Mouse (Mus musculus): ENCODE results near the gene Ttc19. TPM values are rescaled to one million over a fixed set of nuclear protein-coding genes. Genes with fewer than 3 reads are reported as not detected.

Ttc19 gene
- polyA plus RNA-seq, 1 experiment from 2014 or later = 13.4 TPM

DNA sequence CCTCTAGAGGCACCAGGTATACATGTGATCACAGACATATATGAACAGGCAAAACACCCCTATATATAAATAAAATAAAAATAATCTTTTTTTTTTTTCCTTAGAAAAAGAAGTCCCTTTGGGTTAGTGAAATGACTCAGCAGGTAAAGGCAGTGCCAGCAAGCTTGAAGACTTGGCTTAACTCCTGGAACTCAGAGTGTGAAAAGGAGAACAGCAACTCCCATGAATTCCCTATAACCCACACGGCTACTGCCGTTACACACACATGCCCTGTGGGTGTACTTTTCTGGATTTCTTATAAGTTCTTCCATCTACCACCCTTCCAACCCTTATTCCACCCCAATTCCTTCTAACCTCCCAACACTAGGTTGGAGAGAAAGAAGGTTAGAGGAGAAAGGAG lies 24.6 kb downstream of the Ttc19 start:
- WGBS = 95% methylated on average over 2 of the region's 2 CpGs
- no peaks in the 10 kb centered on the region for H3K27me3 ChIP-seq (ENCODE audit: control insufficient read depth, insufficient read depth, low read length)
- no peaks in the 10 kb centered on the region for H3K36me3 ChIP-seq (ENCODE audit: control insufficient read depth, insufficient read depth, low read length)
- H3K4me2 ChIP-seq = no peak overlapping the region
- H3K9ac ChIP-seq (ENCODE audit: low read length) = no peak overlapping the region
- no peak overlapping the region for H3K27ac ChIP-seq (ENCODE audit: low read depth, low read length)
- no peak for DNase-seq (ENCODE audit: low spot score, missing footprints)
- no peak for ATAC-seq (ENCODE audit: low FRiP score)
- no peaks in the 10 kb centered on the region for H3K4me1 ChIP-seq (ENCODE audit: control insufficient read depth, insufficient read depth, low read length)
- H3K9me3 ChIP-seq (ENCODE audit: control insufficient read depth, low read length) = no peaks in the 10 kb centered on the region
- no peak overlapping the region for H3K4me3 ChIP-seq (ENCODE audit: low read depth, low read length)

GRCm38 (mm10) chr11:62309296-62309695 lies 28.0 kb downstream of the Ttc19 start:
- WGBS = 91% methylated on average over 2 of the region's 2 CpGs
- Histone ChIP-seq H3K27ac (ENCODE audit: low read depth, low read length) (no peak overlapping the region), H3K4me2 (no peak overlapping the region), H3K9ac (ENCODE audit: low read length) (no peak overlapping the region), H3K4me1 (ENCODE audit: control insufficient read depth, insufficient read depth, low read length) (no peaks in the 10 kb centered on the region), H3K9me3 (ENCODE audit: control insufficient read depth, low read length) (no peaks in the 10 kb centered on the region), H3K4me3 (ENCODE audit: low read depth, low read length) (no peak overlapping the region), H3K27me3 (ENCODE audit: control insufficient read depth, insufficient read depth, low read length) (no peaks in the 10 kb centered on the region), H3K36me3 (ENCODE audit: control insufficient read depth, insufficient read depth, low read length) (0 out of 2 replicates have a peak, but pooled peaks cover 6% of the 10 kb centered on the region)
- ATAC-seq (ENCODE audit: low FRiP score) (no peak), DNase-seq (ENCODE audit: low spot score, missing footprints) (no peak)

- no peaks in the 10 kb centered on the region for H3K9me3 ChIP-seq (ENCODE audit: control insufficient read depth, low read length)
- H3K36me3 ChIP-seq (ENCODE audit: control insufficient read depth, insufficient read depth, low read length) = peaks cover 18% of the 10 kb centered on the region
- no peaks in the 10 kb centered on the region for H3K4me1 ChIP-seq (ENCODE audit: control insufficient read depth, insufficient read depth, low read length)
- H3K4me3 ChIP-seq (ENCODE audit: low read depth, low read length) = no peak overlapping the region
- ATAC-seq (ENCODE audit: low FRiP score) (no peak), DNase-seq (ENCODE audit: low spot score, missing footprints) (no peak)
- no peak overlapping the region for H3K9ac ChIP-seq (ENCODE audit: low read length)
- H3K27ac ChIP-seq (ENCODE audit: low read depth, low read length) = no peak overlapping the region
- 96% methylated on average over 5 of the region's 5 CpGs for WGBS
- H3K27me3 ChIP-seq (ENCODE audit: control insufficient read depth, insufficient read depth, low read length) = no peaks in the 10 kb centered on the region
- no peak overlapping the region for H3K4me2 ChIP-seq
These were observed 33.7 kb downstream of the Ttc19 start for GRCm38 (mm10) chr11:62314984-62315383.

GRCm38 (mm10) chr11:62317746-62318145 lies 36.5 kb downstream of the Ttc19 start:
- no peak overlapping the region for H3K27ac ChIP-seq (ENCODE audit: low read depth, low read length)
- DNase-seq (ENCODE audit: low spot score, missing footprints) = no peak
- H3K36me3 ChIP-seq (ENCODE audit: control insufficient read depth, insufficient read depth, low read length) = peaks cover 21% of the 10 kb centered on the region
- no peak overlapping the region for H3K4me3 ChIP-seq (ENCODE audit: low read depth, low read length)
- no peaks in the 10 kb centered on the region for H3K9me3 ChIP-seq (ENCODE audit: control insufficient read depth, low read length)
- WGBS = 89% methylated on average over 11 of the region's 11 CpGs
- H3K27me3 ChIP-seq (ENCODE audit: control insufficient read depth, insufficient read depth, low read length) = no peaks in the 10 kb centered on the region
- ATAC-seq (ENCODE audit: low FRiP score) = no peak
- no peak overlapping the region for H3K4me2 ChIP-seq
- H3K9ac ChIP-seq (ENCODE audit: low read length) = no peak overlapping the region
- H3K4me1 ChIP-seq (ENCODE audit: control insufficient read depth, insufficient read depth, low read length) = no peaks in the 10 kb centered on the region

GRCm38 (mm10) chr11:62320097-62320496 lies 38.8 kb downstream of the Ttc19 start:
- ATAC-seq (ENCODE audit: low FRiP score) = no peak
- Histone ChIP-seq H3K36me3 (ENCODE audit: control insufficient read depth, insufficient read depth, low read length) (peaks cover 23% of the 10 kb centered on the region), H3K9me3 (ENCODE audit: control insufficient read depth, low read length) (no peaks in the 10 kb centered on the region), H3K4me1 (ENCODE audit: control insufficient read depth, insufficient read depth, low read length) (no peaks in the 10 kb centered on the region), H3K9ac (ENCODE audit: low read length) (no peak overlapping the region), H3K4me2 (no peak overlapping the region), H3K27me3 (ENCODE audit: control insufficient read depth, insufficient read depth, low read length) (no peaks in the 10 kb centered on the region), H3K27ac (ENCODE audit: low read depth, low read length) (no peak overlapping the region), H3K4me3 (ENCODE audit: low read depth, low read length) (no peak overlapping the region)
- no peak for DNase-seq (ENCODE audit: low spot score, missing footprints)
- WGBS = 95% methylated on average over 3 of the region's 3 CpGs

GRCm38 (mm10) chr11:62323659-62324058 lies 42.4 kb downstream of the Ttc19 start:
- no peak for DNase-seq (ENCODE audit: low spot score, missing footprints)
- Histone ChIP-seq H3K4me3 (ENCODE audit: low read depth, low read length) (no peak overlapping the region), H3K4me2 (no peak overlapping the region), H3K9me3 (ENCODE audit: control insufficient read depth, low read length) (no peaks in the 10 kb centered on the region), H3K4me1 (ENCODE audit: control insufficient read depth, insufficient read depth, low read length) (no peaks in the 10 kb centered on the region), H3K27me3 (ENCODE audit: control insufficient read depth, insufficient read depth, low read length) (no peaks in the 10 kb centered on the region), H3K9ac (ENCODE audit: low read length) (no peak overlapping the region), H3K36me3 (ENCODE audit: control insufficient read depth, insufficient read depth, low read length) (peaks cover 22% of the 10 kb centered on the region), H3K27ac (ENCODE audit: low read depth, low read length) (no peak overlapping the region)
- WGBS = 93% methylated on average over 3 of the region's 3 CpGs
- no peak for ATAC-seq (ENCODE audit: low FRiP score)

DNA sequence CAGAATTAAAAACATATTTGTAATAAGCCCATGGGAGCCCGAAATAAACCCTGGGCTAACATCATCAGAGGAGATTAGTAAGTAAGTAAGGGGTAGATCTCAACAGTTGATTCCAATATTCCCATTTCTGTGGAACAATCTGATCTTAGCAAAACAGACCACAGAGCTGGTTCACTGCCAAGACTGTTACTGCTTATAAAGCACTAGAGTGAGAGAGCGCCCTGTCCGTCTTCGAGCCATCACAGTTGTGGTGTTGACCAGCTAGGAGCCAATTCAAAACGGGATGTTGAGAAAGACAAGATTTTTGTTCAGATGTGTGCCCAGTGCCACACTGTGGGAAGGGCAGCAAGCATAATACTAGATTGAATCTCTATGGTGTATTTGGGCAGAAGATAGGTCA lies 49.9 kb downstream of the Ttc19 start:
- H3K4me1 ChIP-seq (ENCODE audit: control insufficient read depth, insufficient read depth, low read length) = no peaks in the 10 kb centered on the region
- H3K9ac ChIP-seq (ENCODE audit: low read length) = no peak overlapping the region
- H3K27ac ChIP-seq (ENCODE audit: low read depth, low read length) = no peak overlapping the region
- no peak overlapping the region for H3K4me3 ChIP-seq (ENCODE audit: low read depth, low read length)
- ATAC-seq (ENCODE audit: low FRiP score) (no peak), DNase-seq (ENCODE audit: low spot score, missing footprints) (no peak)
- peaks cover 29% of the 10 kb centered on the region; the same call in 1 of the 2 replicates for H3K36me3 ChIP-seq (ENCODE audit: control insufficient read depth, insufficient read depth, low read length)
- no peak overlapping the region for H3K4me2 ChIP-seq
- no peaks in the 10 kb centered on the region for H3K27me3 ChIP-seq (ENCODE audit: control insufficient read depth, insufficient read depth, low read length)
- WGBS = 94% methylated on average over 5 of the region's 5 CpGs
- no peaks in the 10 kb centered on the region for H3K9me3 ChIP-seq (ENCODE audit: control insufficient read depth, low read length)

DNA sequence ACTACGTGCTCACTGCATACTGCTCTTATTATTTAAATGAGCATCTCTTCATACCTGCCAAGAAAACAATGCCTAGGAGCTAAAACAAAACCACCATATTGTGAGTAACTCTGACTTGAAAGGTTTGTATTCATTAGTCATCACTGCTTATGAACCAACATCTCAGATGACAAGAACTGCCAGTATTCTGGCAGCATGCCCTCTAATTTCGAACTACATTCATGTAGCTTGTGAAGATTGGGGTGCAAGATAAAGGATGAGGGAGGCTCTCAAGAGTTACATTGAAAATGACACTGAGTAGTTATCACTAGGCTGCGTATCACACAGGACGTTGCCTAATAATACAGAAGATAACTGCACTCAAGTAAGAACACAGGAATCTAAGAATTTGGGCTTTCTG lies 51.0 kb downstream of the Ttc19 start:
- 94% methylated on average over 4 of the region's 4 CpGs for WGBS
- Histone ChIP-seq H3K9ac (ENCODE audit: low read length) (no peak overlapping the region), H3K36me3 (ENCODE audit: control insufficient read depth, insufficient read depth, low read length) (peaks cover 25% of the 10 kb centered on the region; the same call in 1 of the 2 replicates), H3K4me1 (ENCODE audit: control insufficient read depth, insufficient read depth, low read length) (no peaks in the 10 kb centered on the region), H3K9me3 (ENCODE audit: control insufficient read depth, low read length) (no peaks in the 10 kb centered on the region), H3K27me3 (ENCODE audit: control insufficient read depth, insufficient read depth, low read length) (no peaks in the 10 kb centered on the region), H3K27ac (ENCODE audit: low read depth, low read length) (no peak overlapping the region), H3K4me2 (no peak overlapping the region), H3K4me3 (ENCODE audit: low read depth, low read length) (no peak overlapping the region)
- DNase-seq (ENCODE audit: low spot score, missing footprints) (no peak), ATAC-seq (ENCODE audit: low FRiP score) (no peak)

DNA sequence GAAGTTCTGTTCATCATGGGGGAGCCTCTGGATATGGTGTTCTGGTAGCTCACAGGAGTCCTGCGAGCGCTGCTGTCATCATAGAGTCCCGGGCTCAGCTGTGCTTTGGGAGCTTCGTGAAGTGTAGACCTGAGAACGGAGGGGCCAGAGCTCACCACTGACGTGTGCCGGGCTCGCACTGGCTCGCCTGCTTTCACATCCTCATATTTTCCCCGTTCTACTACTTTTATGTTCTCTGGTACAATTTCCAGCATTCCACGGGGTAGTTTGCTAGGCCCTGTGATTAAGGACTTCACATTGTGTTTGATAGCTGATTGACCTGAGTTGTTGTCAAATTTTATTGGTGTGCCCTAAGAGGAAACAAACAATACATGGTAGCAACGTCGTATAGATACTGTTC lies 61.7 kb downstream of the Ttc19 start:
- H3K9ac ChIP-seq (ENCODE audit: low read length) = no peak overlapping the region
- ATAC-seq (ENCODE audit: low FRiP score) = no peak
- H3K4me1 ChIP-seq (ENCODE audit: control insufficient read depth, insufficient read depth, low read length) = no peaks in the 10 kb centered on the region
- H3K36me3 ChIP-seq (ENCODE audit: control insufficient read depth, insufficient read depth, low read length) = peaks cover 14% of the 10 kb centered on the region
- no peak overlapping the region for H3K27ac ChIP-seq (ENCODE audit: low read depth, low read length)
- H3K4me3 ChIP-seq (ENCODE audit: low read depth, low read length) = no peak overlapping the region
- H3K4me2 ChIP-seq = no peak overlapping the region
- 97% methylated on average over 13 of the region's 13 CpGs for WGBS
- no peaks in the 10 kb centered on the region for H3K9me3 ChIP-seq (ENCODE audit: control insufficient read depth, low read length)
- H3K27me3 ChIP-seq (ENCODE audit: control insufficient read depth, insufficient read depth, low read length) = no peaks in the 10 kb centered on the region
- no peak for DNase-seq (ENCODE audit: low spot score, missing footprints)

DNA sequence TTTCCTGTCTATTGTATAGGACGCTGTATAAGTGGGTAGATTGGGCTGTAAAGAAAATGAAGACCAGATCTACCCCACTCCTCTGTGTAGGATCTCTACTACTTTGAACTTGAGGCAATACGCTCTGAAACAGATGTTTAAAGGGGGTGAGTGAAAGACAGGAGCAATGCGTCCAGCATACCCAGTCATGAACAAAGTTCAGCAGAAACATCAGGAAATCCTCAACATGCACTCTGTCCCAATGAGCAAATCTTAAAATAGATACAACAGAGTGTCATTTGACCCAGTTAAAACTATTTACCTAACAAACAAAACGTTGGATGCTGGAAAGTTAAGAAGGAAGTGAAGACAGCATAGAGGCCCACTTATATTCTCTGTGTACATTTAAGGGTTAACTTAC lies 70.7 kb downstream of the Ttc19 start:
- Histone ChIP-seq H3K4me2 (no peak overlapping the region), H3K4me1 (ENCODE audit: control insufficient read depth, insufficient read depth, low read length) (no peaks in the 10 kb centered on the region), H3K9ac (ENCODE audit: low read length) (no peak overlapping the region), H3K4me3 (ENCODE audit: low read depth, low read length) (no peak overlapping the region), H3K36me3 (ENCODE audit: control insufficient read depth, insufficient read depth, low read length) (peaks cover 29% of the 10 kb centered on the region; the same call in 1 of the 2 replicates), H3K9me3 (ENCODE audit: control insufficient read depth, low read length) (no peaks in the 10 kb centered on the region), H3K27ac (ENCODE audit: low read depth, low read length) (no peak overlapping the region), H3K27me3 (ENCODE audit: control insufficient read depth, insufficient read depth, low read length) (no peaks in the 10 kb centered on the region)
- no peak for DNase-seq (ENCODE audit: low spot score, missing footprints)
- WGBS = 91% methylated on average over 4 of the region's 4 CpGs
- no peak for ATAC-seq (ENCODE audit: low FRiP score)
